Mouse (Mus musculus): ENCODE data around the gene Tgfbr3. TPM values are rescaled to one million over a fixed set of nuclear protein-coding genes. Genes with fewer than 3 reads are reported as not detected.

The Tgfbr3 gene
- 10 to 100 TPM; 18.2 to 21.0 TPM for total RNA-seq (2021)
- long read RNA-seq, full-length matches to known transcripts = 11 of 13 reads
- long read RNA-seq, partial matches to known transcripts = 2 of 13 reads
- long read RNA-seq, other reads (novel, unspliced or antisense) = 0 of 13 reads

DNA sequence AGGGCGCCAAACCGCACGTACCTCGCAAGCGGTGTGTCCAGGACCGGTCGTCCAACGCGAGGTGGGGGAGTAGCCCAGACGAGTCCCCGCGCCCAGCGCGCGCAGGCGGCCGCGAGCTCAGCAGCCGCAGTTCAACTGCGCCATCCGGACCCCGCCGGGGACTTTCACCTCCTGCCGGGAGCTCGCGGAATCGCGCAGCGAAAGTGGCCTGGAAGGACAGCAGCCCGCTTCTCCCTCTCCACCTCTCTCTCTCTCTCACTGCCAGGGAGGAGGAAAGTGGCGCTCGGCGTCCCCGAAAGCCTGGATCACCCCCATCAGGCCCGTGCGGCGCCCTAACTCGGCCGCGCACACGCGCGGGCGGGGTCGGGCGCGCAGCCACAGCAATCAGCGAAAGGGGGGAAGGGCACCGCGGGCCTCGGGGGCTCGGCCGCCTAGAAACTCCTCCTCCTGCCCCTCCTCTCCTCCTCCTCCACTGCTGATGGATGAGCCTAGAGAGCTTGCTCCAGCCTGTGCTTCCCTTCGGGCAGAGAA is at the start of gene Tgfbr3:
Gene Tgfbr3 (minus strand): TSS at position 396 of the 531 bp plus-strand sequence.
- peak; percentile 74 to 88 for DNase-seq (ENCODE audit: low spot score in 2 of 2)

DNA sequence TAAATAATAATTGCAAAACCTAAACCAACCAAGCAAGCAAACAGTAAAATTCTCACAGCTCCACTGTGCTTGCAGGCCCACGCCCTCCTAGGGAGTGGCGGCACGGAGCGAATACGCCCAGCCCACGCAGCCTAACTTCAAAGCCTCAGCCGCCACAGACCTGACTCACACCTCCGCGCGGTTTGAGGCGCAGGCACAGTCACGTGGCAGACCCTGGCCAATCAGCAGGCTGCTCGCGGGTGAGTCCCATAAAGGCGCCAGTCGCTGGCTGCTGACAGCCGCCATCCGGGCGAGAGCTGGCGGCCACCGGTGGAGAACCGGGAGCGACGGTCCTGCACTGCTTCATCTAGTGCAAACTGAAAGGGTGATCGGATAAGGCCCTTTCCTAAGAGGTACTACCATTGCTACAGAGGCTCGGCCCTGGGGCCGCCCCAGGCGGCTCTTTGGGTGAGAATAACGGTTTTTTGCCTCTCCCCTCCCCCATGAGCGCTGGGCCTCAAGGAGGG is 41.5 kb upstream of the Tgfbr3 start, which contains the start of gene Brdt:
Gene Brdt (plus strand): TSS at position 244 of the 506 bp plus-strand sequence.
- no peak for DNase-seq (ENCODE audit: low spot score in 2 of 2)

DNA sequence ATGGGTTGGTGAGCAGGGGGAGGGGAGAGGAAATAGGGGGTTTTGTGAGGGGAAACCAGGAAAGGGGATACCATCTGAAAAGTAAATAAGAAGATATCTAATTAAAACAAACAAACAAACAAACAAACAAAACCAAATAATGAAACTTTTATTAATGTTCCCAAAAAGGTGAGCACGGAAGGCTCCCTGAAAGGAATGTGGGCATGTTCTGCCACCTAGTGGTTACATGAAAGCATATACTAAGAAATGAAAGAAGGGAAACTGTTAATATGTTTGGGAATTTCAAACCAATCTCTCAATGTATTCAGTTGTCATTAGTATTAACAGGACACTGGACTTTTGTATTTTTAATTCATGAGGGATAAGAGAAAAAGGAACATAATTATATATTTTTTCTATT is 31.3 kb upstream of the Tgfbr3 start:
- DNase-seq (ENCODE audit: low spot score in 2 of 2) = peak in 1 of 2 experiments; percentile 29

DNA sequence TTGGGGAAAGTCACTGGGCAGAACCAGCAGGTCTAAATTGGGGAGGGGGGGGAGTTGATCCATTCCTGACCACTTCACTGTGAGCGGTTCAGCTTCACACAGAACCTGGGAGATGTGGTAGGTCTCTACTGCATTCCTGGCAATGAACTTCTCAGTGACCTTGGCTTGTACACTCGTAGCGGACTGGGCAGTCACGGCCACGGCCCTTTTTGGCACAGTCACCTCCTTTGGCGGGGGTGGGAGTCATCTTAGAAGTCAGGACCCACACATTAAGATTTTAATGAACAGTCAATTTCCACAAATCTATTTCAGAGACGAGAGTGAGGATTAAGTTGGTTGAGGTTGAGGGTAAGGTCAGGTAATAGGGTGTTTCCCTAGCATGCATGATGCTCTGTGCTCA is 27.7 kb upstream of the Tgfbr3 start:
- no peak for DNase-seq (ENCODE audit: low spot score in 2 of 2)

DNA sequence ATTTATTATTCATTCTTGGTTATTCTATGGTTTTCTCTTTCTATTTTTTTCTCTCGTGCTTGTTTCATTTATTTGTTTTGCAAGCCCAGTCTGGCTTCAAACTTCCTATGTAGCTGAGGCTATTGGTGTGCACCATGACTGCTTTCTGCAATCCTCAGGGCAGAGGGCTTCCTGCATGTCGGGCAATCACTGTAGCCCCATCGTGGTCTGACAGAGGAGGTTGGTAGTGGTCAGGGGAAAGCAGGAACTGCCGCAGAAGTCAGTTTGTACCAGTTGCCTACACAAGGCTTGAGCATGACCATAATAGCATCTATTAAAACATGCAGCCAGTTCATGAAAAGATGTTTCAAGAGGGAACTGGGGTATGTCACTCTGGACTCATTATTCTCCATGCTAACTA is 18.0 kb upstream of the Tgfbr3 start:
- no peak for DNase-seq (ENCODE audit: low spot score in 2 of 2)

DNA sequence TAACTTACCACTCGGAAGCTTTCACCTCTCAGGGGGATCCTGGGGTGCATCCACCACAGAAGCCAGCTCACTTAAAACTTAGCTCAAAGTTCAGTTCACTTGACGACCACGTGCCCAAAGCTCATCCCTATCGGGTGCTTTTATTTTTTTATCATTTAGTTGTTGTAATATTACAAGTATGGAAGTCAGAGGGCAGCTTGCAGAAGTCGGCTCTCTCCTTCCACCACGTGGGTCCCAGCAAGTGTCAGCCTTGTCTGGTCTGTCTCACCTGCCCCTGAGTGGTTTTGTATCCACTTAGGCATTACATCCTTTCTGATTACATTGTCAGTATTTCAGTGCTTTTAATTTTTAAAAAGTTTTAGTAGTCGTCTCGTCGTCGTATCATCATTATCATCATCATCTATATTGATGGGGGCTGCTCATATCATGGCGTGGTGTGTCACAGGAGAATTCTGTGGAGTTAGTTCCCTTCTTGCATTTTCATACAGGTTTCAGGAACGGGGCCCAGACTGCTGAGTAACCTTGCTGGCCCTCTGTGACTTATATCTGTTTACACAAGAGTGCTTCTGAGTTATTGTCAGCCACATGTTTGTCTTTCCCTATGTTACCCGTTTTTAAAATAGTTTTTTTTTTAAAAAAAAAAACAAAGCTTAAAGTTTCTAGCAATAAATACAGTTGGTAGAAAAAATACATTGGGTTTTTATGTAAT is 14.8 kb upstream of the Tgfbr3 start:
- DNase-seq (ENCODE audit: low spot score in 2 of 2) = no peak

DNA sequence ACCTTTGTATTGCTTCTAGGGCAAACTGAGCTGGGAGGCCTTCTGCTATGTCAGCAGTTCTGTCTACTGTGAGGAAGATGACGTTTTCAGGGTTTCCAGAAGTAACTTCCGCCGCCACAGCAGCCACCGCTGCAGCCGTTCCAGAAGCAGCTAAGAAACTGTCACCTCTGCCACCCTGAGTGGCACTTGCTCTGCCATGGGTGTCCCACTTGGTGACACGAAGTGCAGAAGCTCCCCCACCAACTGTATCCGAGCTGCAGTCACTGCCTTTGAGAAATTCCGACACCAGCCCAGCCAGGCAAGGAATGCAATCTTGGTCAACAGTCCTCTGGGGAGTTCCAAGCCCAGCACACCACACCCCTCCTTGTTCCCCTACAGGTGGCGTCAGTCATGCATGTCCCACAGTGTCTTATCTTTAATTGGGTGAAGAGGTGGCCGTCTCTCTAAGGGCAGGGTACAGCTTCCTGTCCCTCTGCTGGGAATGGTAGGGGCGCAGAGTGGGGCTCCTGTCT is 14.0 kb upstream of the Tgfbr3 start:
- DNase-seq (ENCODE audit: low spot score in 2 of 2) = no peak

DNA sequence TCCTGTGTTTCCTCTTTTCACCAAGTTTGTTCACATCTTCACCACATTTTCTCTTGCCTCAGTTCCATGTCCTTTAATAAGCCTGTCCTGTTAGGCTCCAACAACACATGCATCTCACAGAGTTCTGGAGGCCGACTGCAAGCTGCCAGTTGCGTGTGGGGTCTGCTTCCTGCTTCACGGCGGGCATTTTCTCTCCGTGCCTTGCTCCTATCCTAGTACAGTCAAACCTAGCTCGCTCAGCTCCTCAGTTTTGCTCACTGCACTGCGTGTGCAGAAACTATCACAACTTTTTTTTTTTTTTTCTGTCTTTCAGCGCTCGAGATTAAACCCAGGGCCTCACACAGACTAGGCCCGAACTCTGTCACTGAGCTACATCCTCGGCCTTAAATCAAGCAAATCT is 9.4 kb upstream of the Tgfbr3 start:
- no peak for DNase-seq (ENCODE audit: low spot score in 2 of 2)

DNA sequence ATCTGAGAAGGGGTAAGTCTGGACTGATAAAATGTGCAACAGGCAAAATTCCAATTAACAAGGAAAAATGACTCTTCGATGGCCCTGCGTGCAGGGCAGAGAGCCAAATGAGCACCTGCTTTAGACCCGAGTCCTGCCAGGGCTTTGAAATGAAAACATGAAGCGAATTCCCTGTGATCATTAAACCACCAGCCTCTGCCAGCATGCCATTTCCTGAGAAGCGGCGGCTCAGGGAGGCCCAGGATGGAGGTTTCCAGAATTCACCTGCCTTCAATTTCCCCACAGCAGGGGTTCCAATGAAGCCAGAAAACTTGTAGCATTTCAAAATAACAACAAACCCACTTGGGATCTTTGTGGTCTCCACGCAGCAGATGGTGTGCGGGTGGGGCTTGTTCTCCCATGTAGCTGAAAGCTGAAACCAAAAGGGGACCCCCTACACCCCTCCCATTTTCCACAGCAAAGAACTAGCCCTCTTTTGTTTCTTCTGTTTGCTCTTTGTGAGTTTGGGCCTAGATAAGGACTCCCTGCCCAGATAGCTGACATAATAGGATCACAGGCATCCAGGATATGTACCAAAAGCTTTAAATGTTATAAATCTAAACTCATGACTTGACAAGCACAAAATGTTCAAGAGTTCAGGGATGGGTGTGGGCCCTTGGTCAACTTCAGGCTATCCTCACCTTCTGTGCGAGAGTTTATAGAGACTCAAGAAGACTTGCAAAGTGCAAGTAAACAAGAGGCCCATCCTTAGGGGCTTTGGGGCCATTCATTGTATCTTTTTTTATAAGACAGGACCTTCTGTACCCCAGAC is 7.3 kb upstream of the Tgfbr3 start:
- DNase-seq (ENCODE audit: low spot score in 2 of 2) = no peak

DNA sequence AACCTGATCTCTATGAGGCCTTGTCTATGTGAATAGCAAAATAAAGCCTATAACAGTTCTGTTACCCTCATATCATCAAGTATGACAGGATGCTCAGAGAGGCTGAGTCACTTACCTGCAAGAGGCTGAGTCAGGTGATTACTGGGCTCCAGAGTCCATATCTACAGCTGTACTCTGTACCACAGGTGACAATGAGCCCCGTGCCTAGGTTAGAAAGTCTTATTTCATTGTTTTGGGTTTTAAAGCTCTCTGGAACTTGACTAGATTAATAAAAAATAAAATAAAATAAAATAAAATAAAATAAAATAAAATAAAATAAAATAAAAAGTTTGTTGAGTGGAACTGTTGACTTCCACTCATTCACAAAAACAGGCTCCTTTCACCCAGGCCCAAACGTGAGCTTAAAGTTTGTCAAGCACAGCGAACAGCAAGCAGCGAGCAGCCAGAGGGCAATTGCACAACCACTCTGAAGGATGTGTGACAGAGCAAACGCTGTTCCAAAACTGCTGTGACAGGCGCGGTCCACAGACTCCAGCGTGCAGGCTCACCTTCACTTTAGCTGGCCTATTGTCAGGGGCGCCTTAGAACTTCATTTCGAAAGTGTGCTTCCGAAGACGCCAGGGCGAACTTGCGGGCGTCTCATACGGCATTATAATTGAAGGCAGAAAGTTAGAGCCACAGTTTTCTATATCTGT is 6.5 kb upstream of the Tgfbr3 start:
- no peak for DNase-seq (ENCODE audit: low spot score in 2 of 2)

DNA sequence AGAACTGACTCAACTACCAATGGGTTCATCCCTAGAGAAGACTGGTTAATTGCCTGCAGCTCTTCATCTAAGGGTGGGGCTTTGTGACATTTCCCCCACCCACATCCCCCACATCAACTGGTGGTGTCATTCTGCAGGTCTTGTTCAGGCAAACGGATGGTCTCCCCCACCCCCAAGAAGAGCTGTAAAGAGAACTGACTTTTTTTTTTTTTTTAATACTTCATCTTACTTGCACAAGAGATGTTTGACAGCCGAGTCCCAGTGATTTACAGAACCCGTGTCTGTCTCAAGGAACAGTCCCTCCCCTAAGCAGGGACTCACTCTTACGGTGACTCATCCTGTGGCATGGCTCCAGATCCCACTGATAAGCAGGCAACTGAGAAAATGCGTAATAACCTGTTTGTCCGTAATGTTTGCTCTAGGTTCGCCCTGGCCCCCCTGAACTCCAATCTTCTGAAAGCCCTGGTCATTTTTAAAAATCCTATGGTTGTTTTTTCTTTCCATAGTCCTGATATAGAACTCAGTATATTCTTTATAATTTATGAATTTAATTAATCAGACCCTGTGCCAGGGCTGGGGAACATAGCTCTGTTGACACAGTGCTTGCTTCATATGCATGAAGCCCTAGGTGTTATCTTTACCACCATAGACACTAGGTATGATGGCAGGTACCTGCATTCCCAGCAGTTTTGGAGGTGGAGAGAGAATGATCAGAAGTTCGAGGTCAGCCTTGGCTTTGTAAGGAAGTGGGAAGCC is 5.8 kb upstream of the Tgfbr3 start:
- no peak for DNase-seq (ENCODE audit: low spot score in 2 of 2)

DNA sequence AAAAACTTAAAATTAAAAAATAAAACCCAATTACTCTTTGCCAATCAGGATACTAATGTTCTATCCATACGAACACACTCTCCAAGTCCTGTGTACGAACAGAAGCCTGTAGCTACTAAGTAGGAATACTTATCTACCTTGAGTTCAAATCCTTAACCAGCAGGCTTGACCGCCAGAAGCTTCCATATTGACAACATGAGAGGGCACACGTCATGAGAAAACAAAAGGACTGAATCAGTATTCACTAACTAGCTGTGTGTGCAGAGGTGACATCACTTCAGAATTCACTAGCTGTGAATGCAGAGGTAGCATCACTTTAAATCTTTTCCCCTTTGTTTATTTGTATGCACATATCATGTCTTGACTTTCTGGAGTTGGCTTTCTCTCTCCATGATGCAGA is 4.6 kb upstream of the Tgfbr3 start:
- DNase-seq (ENCODE audit: low spot score in 2 of 2) = no peak

DNA sequence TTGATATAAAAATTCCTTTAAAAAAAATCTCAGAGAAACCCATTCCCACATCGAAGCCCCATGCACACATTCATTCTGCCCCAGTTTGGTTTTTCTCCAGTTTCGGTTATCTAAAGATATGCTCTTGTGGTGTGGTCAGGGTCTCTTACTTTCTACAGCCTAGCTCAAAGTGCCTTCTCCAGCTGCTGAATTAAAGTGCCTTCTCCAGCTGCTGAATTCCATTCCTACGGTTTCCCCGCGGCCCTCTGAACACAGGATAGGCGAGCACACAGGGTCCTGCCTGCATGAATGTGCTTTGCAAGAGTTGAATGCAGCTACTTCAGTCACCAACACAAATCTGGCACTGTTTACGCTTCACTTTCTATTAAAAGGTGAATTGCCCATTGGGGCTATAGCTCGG is 557 bp upstream of the Tgfbr3 start:
- DNase-seq (ENCODE audit: low spot score in 2 of 2) = no peak

DNA sequence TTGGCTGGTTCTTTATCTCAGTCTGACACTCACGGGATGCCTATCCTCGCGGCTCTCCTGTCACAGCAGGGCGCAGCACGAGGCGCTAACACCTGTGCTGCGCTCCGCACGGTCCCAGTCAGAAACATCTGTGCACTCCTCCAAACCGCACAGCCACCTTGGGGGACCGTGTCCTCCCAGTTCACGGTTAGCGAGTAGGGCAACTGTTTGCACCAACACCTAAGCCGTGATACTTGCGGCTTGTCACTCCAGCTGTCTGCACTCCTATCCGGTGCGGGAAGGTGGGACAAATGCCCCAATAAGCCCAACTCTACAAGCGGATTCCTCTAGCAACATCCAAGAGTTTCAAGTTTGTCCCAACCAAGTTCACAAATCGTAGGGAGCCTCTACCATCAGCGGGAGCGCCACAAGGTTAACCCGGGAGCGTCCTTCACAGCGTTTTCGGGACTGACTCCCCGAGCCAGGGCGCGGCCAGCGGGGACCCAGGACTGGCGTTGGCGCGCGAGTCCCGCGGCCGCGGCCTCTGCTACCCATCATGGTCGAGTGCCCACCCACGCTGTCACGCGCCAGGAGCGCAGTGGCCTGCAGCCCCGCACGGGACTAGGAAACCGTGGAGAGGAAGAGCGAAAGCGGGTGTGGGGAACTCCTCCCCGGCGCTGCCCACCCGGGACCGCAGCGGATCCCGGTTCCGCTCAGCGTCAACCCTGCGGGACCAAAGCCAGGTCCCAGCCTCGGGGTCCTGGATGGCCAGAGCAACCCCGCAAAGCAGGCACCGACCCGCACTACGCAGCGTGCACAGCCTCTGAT is 799 bp downstream of the Tgfbr3 start:
- peak in 1 of 2 experiments; percentile 26 for DNase-seq (ENCODE audit: low spot score in 2 of 2)

DNA sequence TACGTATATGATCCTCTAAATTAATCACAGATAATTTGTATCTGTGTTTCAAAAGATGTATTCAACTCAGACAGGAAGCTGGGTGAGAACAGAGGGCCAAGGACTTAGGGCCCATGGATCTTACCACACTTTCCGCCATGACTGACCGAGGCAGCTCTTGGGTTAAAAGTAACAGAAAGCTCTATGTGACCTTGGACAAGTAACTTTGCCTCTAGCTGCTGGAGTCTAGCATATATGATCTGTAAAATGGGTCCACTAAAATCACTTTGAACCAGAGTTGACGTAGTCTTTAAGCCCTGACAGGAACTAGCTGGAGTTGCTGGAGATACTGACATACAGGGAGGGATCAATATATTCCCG is 1.5 kb downstream of the Tgfbr3 start:
- no peak for DNase-seq (ENCODE audit: low spot score in 2 of 2)

DNA sequence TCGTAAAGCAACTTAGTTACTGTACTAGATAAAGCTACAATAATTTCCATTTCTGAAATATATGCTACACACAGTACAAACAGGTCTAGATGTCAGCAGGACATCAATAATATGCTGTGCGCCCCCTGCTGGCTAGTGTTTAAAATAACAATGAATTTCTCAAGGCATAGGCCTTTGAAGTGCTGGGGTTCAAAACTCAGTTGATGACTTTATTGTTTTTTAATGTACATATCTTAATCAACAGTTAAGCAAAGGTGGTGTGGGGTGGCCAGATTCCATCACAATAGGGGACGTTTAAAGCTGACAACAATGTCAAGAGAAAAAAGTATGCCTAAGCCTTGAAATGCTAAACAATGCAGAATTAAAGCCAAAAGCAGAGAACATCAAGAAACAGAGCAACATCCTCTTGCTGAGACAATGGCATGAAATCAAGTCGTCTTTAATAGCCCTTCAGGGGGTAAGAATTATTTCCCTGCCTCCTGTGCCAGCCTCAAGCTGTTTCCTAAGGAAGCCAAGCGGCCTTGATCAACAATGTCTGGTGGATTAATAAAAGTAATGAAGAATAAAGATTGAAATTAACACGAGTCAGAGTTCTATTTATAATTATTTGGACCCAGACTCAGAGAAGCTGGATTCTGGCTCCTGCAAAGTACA is 2.0 kb downstream of the Tgfbr3 start:
- DNase-seq (ENCODE audit: low spot score in 2 of 2) = peak in 1 of 2 experiments; percentile 25

DNA sequence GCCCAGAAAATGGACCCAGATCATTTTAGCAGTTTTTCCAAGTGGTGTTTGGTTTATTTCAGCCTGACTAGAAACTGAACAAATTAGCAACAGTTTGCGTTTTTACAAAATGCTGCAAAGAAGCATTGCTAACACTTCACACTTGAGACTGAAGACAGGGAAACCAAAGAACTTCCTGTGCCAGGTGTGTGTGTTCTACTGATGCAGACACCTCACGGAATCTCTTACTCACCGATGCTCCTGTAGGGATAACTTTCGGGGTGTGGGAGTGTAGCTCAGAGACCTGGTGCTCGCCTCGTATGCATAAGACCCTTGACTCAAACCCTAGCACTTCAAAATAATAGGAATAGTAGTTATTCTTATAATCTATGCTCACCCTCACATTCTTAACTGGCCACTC is 3.9 kb downstream of the Tgfbr3 start:
- DNase-seq (ENCODE audit: low spot score in 2 of 2) = no peak

DNA sequence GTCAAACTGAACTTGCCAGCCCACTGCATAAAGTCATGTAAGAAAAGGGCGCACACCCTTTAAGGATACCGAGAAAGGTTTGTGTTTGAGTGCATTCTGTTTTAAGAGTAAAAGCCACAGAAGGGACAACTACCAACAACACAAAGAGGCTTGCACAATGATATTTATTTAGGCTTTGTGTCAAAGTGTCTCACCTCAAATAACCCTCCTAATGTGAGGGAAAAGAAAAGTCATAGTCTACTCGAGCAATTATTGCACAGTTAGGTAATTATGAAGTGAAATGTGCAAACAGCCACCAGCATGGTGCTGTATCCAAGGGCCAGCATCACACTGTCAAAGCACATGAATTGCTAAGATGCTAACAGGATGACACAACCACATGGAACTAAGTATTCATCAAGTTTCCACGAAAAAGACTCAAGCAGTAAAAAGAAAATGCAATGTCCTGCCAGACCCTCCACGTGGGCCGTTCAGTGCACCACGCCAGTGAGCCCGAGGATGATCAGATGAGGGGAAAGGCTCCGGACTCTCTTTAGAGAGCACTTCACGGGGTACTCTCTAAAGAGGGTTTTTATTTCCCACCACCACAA is 5.4 kb downstream of the Tgfbr3 start:
- DNase-seq (ENCODE audit: low spot score in 2 of 2) = no peak

All from layer of hippocampus, adult 18-20 months (tissue).